Mouse (Mus musculus): ENCODE measurements around the gene Cnep1r1. TPM values are rescaled to one million over a fixed set of nuclear protein-coding genes. Genes with fewer than 3 reads are reported as not detected.

The Cnep1r1 gene
- 33.2 TPM for polyA plus RNA-seq (2014; fragmentation: Illumina TruSeq; extraction: RNeasy Lipid Tissue Mini Kit (QIAGEN cat#74804); ENCODE audit: low read depth, low replicate concordance)

DNA sequence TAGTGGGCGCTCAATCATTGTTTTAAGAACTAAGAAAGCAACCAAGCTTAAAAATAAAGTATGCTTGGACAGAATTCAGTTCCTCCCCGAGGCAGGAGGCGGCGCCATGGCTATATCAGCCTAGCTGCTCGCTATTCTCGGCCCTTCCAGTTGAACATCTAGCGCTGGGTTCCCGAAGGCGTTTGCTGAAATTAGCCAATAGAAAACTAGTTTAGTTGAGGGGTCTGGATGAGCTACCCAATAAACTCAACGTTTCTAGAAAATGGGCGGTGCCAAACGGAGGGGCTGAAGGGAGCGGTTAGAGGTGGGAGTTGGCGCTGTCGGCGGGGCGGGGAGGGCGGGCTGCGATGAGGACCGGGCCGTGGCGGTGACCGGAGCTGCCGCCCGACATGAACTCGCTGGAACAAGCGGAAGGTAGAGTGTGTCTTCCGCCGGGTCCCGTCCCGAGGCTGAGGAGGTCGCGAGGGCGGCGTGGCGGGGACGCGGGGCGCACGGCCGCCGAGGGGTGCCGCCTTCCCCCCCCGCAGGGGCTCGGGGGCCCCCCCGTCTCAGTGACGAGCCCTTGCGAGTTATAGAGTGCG is at the start of gene Cnep1r1:
Cnep1r1 (plus strand) TSS at position 314 of the 581 bp plus-strand sequence.

DNA sequence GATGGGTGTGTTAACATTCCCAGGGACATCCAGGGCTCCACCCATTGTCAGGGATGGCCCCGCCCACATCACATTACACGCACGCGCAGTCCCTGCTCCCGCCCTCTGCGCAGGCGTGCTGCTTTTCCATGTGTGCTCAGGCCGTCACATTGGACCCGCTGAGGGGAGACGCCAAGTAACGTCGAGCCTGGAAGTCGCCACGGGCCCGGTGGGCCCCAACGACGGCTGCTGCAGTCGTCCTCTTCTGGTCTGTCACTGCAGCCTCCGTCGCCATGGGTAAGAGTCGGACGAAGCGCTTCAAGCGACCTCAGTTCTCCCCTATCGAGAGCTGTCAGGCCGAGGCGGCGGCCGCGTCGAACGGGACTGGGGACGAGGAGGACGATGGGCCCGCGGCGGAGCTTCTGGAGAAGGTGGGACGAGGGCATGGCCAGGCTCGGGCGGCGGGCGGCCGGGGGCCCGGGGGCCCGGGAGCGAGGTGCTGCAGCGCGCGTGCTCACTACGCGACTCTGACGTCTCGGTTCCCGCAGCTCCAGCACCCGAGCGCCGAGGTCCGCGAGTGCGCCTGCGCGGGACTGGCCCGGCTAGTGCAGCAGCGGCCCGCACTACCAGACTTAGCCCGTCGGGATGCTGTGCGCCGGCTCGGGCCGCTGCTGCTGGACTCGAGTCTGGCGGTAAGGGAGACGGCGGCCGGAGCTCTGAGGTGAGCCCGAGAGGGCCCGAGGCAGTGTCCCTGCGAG is 19.3 kb downstream of the Cnep1r1 start, which contains the start of gene Heatr3:
Heatr3 (plus strand) TSS at position 108 of the 737 bp plus-strand sequence.

Other genes with a start within 250 kb of the Cnep1r1 start
- 14.7 TPM for gene Zfp423, start 159.2 kb upstream of the Cnep1r1 start, polyA plus RNA-seq (2014; fragmentation: Illumina TruSeq; extraction: RNeasy Lipid Tissue Mini Kit (QIAGEN cat#74804); ENCODE audit: low read depth, low replicate concordance)
- gene Heatr3, start 19.1 kb downstream of the Cnep1r1 start, polyA plus RNA-seq (2014; fragmentation: Illumina TruSeq; extraction: RNeasy Lipid Tissue Mini Kit (QIAGEN cat#74804); ENCODE audit: low read depth, low replicate concordance) = 22.0 TPM
- 17.6 TPM for gene Tent4b, start 80.4 kb downstream of the Cnep1r1 start, polyA plus RNA-seq (2014; fragmentation: Illumina TruSeq; extraction: RNeasy Lipid Tissue Mini Kit (QIAGEN cat#74804); ENCODE audit: low read depth, low replicate concordance)
- gene Adcy7, start 153.6 kb downstream of the Cnep1r1 start, polyA plus RNA-seq (2014; fragmentation: Illumina TruSeq; extraction: RNeasy Lipid Tissue Mini Kit (QIAGEN cat#74804); ENCODE audit: low read depth, low replicate concordance) = 26.9 TPM
- 51.9 TPM for gene Brd7, start 243.4 kb downstream of the Cnep1r1 start, polyA plus RNA-seq (2014; fragmentation: Illumina TruSeq; extraction: RNeasy Lipid Tissue Mini Kit (QIAGEN cat#74804); ENCODE audit: low read depth, low replicate concordance)